Mouse (Mus musculus): ENCODE measurements at regions not wholly inside any gene's neighbourhood (a gene's known extent, or its start where the extent isn't known, plus 50 kb on each side); places are given as distances from the start of the nearest gene placed in this dataset.

DNA sequence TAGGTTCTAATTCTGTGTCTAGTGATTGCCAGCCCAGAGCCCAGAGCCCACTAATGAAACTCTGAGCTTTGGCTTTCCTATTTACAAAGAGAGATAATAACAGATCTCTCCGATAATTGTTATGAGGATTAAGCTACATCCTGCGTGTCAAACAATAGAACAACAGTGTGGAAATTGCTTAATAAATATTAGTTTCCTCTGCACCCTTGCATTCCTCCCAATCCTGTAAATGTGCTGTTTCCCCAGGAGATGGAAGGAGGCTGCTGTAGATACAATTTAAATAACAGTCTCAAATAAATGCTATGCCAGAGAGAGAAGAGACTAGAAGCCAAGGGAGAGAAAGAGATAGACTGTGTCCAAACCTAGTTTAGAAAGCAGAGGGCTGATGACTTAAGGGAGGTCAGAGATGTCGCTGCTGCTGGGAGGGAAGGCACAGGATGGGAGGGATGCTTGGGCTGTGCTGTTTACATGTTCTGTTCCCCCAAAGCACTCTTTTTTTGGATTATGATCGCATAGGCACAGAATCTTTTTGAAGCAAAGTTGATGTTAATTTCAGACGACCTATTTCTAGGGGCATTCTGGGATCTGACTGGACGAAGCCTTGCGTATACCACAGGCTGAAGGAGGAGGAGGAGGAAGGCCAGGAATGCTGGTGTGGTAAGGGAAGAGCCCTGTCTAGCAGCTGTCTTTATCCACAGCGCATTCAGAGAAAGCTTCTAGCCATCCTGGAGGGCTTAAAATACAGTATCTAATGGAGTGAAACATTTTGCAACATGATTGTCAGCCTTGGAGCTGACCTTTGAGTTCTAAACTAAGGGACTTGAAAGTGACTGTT lies 103.4 kb upstream of the Fbxo11 start:
- TF ChIP-seq CTCF (IDR thresholded peaks at IDR 0.05; ENCODE audit: control insufficient read depth, insufficient read depth, low read length) (no peak), POLR2A (IDR thresholded peaks at IDR 0.05; ENCODE audit: borderline replicate concordance, control insufficient read depth, low read depth, low read length) (no peak)

Measured in bone marrow, adult 2 months (tissue).